Mouse (Mus musculus): ENCODE results near the gene Olfr743.
"Not testable (repeated sequence)": the region's sequence is repeated elsewhere in the genome, so short reads cannot be mapped to it uniquely, and the experiment has no call there.

The Olfr743 gene

DNA sequence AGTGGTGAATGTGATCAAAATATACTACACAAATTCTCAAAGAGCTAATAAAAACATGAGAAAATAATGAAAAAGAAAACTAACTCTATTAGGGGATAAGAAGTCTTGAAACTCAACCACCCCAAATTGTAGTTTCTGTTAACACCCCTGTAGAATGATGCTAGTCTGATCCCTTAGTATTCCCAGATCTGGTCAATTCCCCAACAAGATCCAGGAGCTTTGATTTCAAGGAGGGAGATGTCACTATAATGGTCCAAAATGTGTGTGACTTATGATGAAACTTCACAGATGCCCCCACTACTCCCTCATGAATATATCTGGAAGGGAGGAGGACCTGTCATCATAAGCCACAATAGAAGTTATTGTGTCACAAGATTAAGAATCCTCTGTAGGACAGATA is at the start of gene Olfr743:
Gene Olfr743, plus strand, starts transcription at position 301 of the 400 bp plus-strand sequence.
- DNase-seq (ENCODE audit: low spot score in 2 of 2) = no peak

- DNase-seq (ENCODE audit: low spot score in 2 of 2) = no peak
Observed at GRCm38 (mm10) chr14:50472438-50472837, 49.2 kb upstream of the Olfr743 start, which contains the start of gene Olfr741. Olfr741 (plus strand) TSS chr14:50472738.

- DNase-seq (ENCODE audit: low spot score in 2 of 2) = no peak
Observed at GRCm38 (mm10) chr14:50478406-50478805, 43.2 kb upstream of the Olfr743 start.

GRCm38 (mm10) chr14:50503300-50503699 is 18.3 kb upstream of the Olfr743 start, which contains the start of gene Olfr742:
Olfr742 (plus strand) TSS chr14:50503600.
- no peak for DNase-seq (ENCODE audit: low spot score in 2 of 2)

GRCm38 (mm10) chr14:50552734-50553133 is 31.1 kb downstream of the Olfr743 start:
- no peak for DNase-seq (ENCODE audit: low spot score in 2 of 2)

- DNase-seq (ENCODE audit: low spot score in 2 of 2) = not testable (repeated sequence)
Observed at GRCm38 (mm10) chr14:50573056-50573455, 51.4 kb downstream of the Olfr743 start.

Measured in frontal cortex, postnatal 14 days (tissue).